Mouse (Mus musculus) c-Kit-negative CD71-positive TER-119-positive erythroid progenitor cells, embryonic 14.5 days (primary cell): ENCODE measurements around the gene Sema4f.

Experiments used
- DNase-seq: peaks from one replicate; pipeline ENCODE4 v3.0.0-alpha.2; 2013; ENCODE audit warnings: low read depth, low spot score

Sema4f gene

GRCm38 (mm10) chr6:82939167-82939912 lies at the start of gene Sema4f:
Gene Sema4f (minus strand): TSS chr6:82939769.
- DNase-seq: no peak

GRCm38 (mm10) chr6:82987411-82987971 lies 47.9 kb upstream of the Sema4f start:
- DNase-seq: no peak

GRCm38 (mm10) chr6:82971031-82971430 lies 31.5 kb upstream of the Sema4f start:
- no peak for DNase-seq

DNA sequence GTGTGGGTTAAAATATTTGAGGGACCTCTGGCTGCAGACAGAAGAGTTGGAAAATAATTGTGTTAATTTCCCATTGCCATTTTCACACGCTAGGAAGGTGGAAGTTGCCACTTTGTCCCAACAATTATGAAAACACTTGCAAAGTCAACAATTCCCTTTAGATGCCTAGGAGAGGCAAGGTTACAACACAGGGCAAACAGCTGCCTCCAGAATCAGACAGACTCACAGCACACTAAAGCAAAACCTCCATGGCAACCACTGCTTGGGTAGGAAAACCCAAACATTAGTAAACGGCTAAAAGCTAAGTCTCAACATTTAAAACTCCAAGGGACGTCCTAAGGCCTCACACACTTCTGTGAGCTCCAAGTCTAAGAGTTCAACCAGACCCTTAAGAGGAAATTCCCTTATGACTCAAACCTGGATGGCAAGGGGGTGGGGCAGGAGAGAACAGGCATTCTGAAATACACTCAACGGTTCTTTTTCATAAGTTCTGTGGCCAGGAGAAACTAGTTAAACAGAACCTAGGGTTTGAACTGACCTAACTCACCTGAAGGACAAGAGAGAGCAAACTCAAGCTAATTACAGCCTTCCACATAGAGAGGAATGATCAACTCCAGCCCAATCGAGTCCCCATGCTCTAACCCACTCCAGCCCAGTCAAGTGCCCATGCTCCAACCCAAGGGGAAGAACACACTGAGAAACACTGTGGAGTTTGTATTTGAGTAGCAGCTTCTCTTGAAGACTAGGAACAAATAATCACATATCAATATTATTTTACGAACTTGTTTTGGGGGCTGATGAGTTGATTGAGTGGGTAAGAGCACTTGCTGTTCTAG lies 29.9 kb upstream of the Sema4f start:
- DNase-seq: no peak

GRCm38 (mm10) chr6:82961664-82962063 lies 22.1 kb upstream of the Sema4f start:
- DNase-seq: no peak

- DNase-seq: no peak
Observed at GRCm38 (mm10) chr6:82956553-82957251, 17.1 kb upstream of the Sema4f start.

GRCm38 (mm10) chr6:82946651-82947050 lies 7.1 kb upstream of the Sema4f start, which contains the start of gene M1ap:
Gene M1ap (plus strand): TSS chr6:82946902.
- DNase-seq: no peak

DNA sequence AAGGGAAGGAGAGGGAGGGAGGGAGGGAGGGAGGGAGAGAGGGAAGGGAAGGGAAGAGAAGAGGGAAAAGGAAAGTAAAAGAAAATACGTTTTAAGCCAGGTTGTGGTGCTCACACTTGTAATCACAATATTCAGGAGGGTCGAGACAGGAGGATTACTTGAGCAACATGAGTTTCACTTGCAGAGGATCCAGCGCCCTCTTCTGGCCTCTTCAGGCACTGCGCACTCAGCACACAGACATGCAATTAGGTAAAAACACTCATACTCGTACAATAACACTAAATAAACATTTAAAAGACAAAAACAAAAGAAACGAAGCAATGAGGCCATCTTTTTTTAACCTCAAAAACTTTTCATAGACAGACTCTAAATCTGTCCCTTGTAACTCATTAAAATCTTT lies 6.2 kb upstream of the Sema4f start:
- DNase-seq: no peak

DNA sequence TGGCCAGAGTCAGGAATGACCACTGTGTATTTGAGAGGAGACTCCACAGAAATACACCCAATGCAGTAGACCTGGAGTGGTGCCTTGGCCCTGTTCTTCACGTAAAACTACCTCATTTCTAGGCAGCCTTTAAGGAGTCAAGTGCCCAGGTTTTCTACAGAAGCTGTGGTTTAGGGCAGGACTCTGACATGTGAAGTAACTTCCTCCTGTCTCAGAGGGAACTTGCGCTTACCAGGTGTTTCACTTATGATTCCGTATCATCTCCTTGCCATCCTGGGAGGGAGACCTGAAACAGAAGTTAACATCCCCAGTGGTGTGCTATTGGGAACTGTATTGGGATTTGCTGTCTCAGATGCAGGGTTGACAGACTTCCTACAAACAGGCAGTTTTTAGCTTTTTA lies 1.2 kb upstream of the Sema4f start:
- no peak for DNase-seq

GRCm38 (mm10) chr6:82934616-82935230 lies 4.8 kb downstream of the Sema4f start:
- DNase-seq: no peak

- DNase-seq: no peak
Observed at GRCm38 (mm10) chr6:82927617-82928016, 12.0 kb downstream of the Sema4f start.

DNA sequence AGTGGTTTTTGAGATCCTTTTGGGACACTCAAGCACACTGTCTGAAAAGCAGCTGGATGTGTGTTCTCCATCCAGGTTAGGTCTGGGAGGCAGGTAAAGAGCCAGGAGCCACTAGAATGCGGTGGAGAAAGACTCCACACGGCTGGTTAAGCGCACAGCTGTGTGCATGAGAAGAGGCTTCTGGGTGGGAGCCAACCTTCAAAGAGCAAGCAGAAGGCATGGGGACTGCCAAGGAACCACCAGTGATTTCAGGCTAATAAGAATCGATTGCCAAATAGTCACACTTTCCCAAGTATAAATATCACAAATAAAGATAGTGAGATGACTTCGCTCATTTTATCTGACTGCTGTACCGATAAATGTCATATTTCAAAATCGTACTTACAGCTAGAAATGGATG lies 13.0 kb downstream of the Sema4f start:
- DNase-seq: no peak

DNA sequence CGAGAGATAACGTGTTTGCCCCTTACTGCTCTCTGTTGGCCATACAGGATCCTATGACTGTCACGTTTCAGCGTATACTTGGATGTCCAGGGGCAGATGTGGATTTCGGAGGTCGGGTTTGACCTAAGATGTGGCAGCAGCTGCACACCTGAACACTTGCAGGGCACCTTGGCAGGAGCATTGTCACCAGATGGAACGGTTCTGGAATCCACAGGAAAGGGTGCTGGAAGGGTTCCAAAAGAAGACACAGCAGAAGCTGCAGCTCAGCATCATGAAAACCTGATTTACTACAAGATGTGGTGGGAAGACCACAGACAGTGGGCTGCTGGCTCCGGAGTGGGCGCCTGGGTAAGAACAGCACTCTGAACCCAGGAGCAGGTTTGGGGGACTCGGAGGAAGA lies 13.5 kb downstream of the Sema4f start:
- DNase-seq: no peak

DNA sequence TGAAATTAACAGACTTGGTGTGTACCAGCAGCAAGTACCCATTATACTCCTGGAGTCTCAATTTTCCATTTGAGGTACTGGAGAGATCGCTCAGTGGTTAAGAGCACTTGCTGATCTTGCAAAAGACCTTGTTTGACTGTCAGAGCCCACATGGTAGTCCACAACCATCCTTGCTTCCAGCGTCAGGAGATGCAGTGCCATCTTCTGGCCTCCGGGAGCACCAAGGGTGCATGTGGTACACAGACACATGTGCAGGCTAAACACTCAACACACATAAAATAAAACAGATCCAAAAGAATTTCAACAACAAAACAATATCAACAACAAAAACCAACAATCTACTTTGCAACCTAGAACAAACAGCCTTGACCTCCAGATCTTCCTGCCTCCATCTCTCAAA lies 14.6 kb downstream of the Sema4f start:
- DNase-seq: no peak

DNA sequence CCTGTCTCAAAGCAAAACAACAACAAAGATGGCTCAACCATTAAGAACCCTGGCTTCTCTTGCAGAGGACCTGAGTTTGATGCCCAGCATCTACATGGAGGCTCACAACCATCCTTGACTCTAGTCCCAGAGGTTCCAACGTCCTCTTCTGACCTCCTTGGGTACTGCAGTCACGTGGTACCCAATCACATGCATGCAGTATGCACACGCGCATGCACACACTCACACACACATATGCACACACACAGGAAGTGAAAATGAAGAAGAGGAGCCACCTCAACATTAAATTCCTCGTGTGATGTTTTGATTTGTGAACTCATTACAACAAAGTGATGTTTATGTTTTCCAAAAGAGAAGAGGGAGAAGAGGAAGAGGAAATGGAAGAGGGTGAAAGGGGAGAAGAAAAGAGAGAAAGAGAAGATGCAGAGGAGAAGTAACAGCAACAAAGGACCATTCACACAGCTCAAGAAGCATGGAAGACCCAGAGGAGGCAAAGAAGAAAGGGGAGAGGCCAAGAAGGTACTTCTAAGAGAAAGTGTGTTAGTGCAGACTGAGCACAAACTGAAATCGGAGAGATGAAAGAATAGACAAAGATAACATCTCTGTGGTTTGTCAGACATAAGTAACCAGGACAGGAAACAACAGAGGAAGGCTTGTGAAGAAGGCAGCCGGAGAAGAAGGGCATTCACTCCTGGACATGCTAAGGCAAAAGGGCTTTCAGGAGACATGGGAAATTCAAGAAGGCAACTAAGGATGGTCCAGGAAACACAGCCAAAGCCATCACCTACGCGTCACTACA lies 17.9 kb downstream of the Sema4f start:
- no peak for DNase-seq

- no peak for DNase-seq
Observed at GRCm38 (mm10) chr6:82919520-82919919, 20.0 kb downstream of the Sema4f start.

DNA sequence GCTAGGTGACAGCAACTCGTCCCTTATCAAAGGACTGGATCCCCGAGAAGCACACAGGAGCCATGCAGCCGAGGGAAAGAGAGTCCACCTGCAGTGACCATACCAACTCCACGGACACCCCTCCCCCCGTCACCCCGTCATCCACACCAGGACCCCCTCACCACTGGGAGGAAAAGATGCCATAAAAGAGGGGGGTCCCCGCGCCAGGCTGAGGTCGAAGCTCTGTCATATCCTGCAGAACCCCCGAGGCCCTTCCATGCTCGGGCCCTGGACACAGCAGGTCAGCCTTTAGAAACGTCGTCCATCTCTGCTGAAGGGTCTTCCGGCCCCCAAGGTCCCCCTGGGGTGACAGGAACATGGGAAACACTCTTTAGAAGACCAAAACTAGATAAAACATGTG lies 21.2 kb downstream of the Sema4f start:
- DNase-seq: no peak

DNA sequence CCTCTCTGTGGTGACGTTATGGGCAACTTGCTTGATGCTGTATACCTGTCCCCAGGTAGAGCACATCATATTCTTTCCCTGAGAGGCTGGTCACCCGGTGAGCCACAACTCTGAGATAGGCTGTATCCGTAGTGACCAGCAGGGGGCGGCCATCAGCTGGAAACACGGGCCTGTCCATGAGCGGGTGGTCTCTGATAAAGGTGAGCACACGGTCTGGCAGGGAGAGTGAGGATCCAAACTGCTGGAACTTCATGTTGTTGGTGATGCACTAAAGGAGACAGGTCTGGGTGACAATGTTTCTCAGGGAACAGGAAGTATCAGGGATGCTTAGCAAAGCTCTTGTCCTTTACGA lies 21.8 kb downstream of the Sema4f start:
- no peak for DNase-seq

GRCm38 (mm10) chr6:82917076-82917777 lies 22.3 kb downstream of the Sema4f start:
- DNase-seq: no peak

DNA sequence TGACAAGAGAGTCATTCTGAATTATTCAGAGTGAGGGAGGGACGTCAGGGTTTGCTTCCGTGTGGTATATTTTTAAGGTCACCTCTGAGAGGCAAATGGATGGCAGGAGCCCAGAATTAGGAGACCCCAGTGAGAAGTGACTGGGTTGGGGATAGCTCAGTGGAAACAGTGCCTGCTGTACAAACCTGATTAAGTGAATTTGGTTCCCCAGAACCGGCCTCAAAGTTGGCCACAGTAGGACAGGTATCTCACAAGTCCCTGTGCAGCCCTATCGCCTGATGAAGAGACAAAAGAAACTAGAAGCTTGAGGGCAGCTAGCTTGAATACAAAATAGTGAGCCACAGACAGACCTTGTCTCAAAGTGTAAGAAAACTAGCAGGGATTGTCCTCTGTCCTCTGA lies 23.1 kb downstream of the Sema4f start:
- DNase-seq: no peak
